Mouse (Mus musculus) testis, postnatal 14 days (tissue): ENCODE data around the gene Spata48.

Experiments
- DNase-seq: peaks from one replicate; pipeline ENCODE4 v3.0.0; 2021; ENCODE audit warnings: low spot score

Spata48 gene

GRCm38 (mm10) chr11:11536295-11536694 lies 74.4 kb downstream of the Spata48 start:
- no peak for DNase-seq

- no peak for DNase-seq
Measured at GRCm38 (mm10) chr11:11545948-11546347, 84.1 kb downstream of the Spata48 start.

GRCm38 (mm10) chr11:11546903-11547511 lies 85.1 kb downstream of the Spata48 start:
- no peak for DNase-seq

GRCm38 (mm10) chr11:11547597-11548240 lies 85.8 kb downstream of the Spata48 start:
- no peak for DNase-seq

- DNase-seq: no peak
Measured at GRCm38 (mm10) chr11:11555563-11555962, 93.7 kb downstream of the Spata48 start.

GRCm38 (mm10) chr11:11556186-11556585 lies 94.3 kb downstream of the Spata48 start:
- no peak for DNase-seq

- no peak for DNase-seq
Measured at GRCm38 (mm10) chr11:11557173-11557967, 95.5 kb downstream of the Spata48 start.

- no peak for DNase-seq
Measured at GRCm38 (mm10) chr11:11558662-11559061, 96.8 kb downstream of the Spata48 start.

- DNase-seq: no peak
Measured at GRCm38 (mm10) chr11:11559099-11559686, 97.3 kb downstream of the Spata48 start.

GRCm38 (mm10) chr11:11561118-11561517 lies 99.2 kb downstream of the Spata48 start:
- DNase-seq: no peak

- no peak for DNase-seq
Measured at GRCm38 (mm10) chr11:11564266-11565044, 102.6 kb downstream of the Spata48 start.
